Mouse (Mus musculus) hindbrain, embryonic 14.5 days (tissue): ENCODE data around the gene Rex1bd. TPM values are rescaled to one million over a fixed set of nuclear protein-coding genes. Genes with fewer than 3 reads are reported as not detected.

Source experiments
- ATAC-seq: fragments of 200-750 bp; cut with Nextera tagmentation; 2 replicates; pipeline ENCODE4 v1.8.0; 2017; ENCODE audit warnings: moderate number of reproducible peaks, mild to moderate bottlenecking, moderate TSS enrichment, moderate library complexity; ENCODE audit not compliant: low FRiP score
- DNase-seq: peaks from one replicate; pipeline ENCODE4 v3.0.0-alpha.2; 2015; ENCODE audit warnings: low spot score
- H3K27ac ChIP-seq: fragments of 300-500 bp; sonication (generic); 2 replicates; pipeline ENCODE4 v1.5.1; 2014; ENCODE audit warnings: mild to moderate bottlenecking, moderate library complexity
- H3K27me3 ChIP-seq: fragments of 300-500 bp; sonication (generic); 2 replicates; pipeline ENCODE4 v1.6.1; 2014; ENCODE audit warnings: mild to moderate bottlenecking, low read length, mixed read lengths; ENCODE audit not compliant: control insufficient read depth, insufficient read depth
- H3K36me3 ChIP-seq: fragments of 300-500 bp; sonication (generic); replicated peaks from 2 replicates; pipeline ENCODE4 v1.6.1; 2014; ENCODE audit not compliant: control insufficient read depth, insufficient read depth
- H3K4me1 ChIP-seq: fragments of 300-500 bp; sonication (generic); replicated peaks from 2 replicates; pipeline ENCODE4 v1.6.1; 2014; ENCODE audit warnings: antibody characterized with exemption, low read length, mixed read lengths; ENCODE audit not compliant: control insufficient read depth, insufficient read depth
- H3K4me2 ChIP-seq: fragments of 300-500 bp; sonication (generic); replicated peaks from 2 replicates; pipeline ENCODE4 v1.6.1; 2014; ENCODE audit warnings: mild to moderate bottlenecking, moderate library complexity
- H3K4me3 ChIP-seq: fragments of 300-500 bp; sonication (generic); replicated peaks from 2 replicates; pipeline ENCODE4 v1.5.1; 2014; ENCODE audit warnings: mild to moderate bottlenecking, low read length
- H3K9ac ChIP-seq: fragments of 300-500 bp; sonication (generic); 2 replicates; pipeline ENCODE4 v1.6.1; 2014
- H3K9me3 ChIP-seq: fragments of 300-500 bp; sonication (generic); 2 replicates; pipeline ENCODE4 v1.6.1; 2016; ENCODE audit warnings: low read length; ENCODE audit not compliant: control insufficient read depth
- WGBS: fragments of 180-500 bp; shearing (Covaris S2); extraction: QIAGEN DNeasy Blood & Tissue Kit; methylation state at CpG from one replicate; pipeline ENCODE4 v1.1.7; 2014; 5-methylcytosine and 5-hydroxymethylcytosine counted together
- polyA plus RNA-seq: library from polyadenylated mRNA; unstranded; fragments of >200 nt; fragmentation: Nextera tagmentation; extraction: Ambion mirVana; gene quantifications from 2 replicates; pipeline ENCODE4 v1.2.1, GENCODE M21; 2014

The Rex1bd gene
- polyA plus RNA-seq, 1 experiment from 2014 or later, result 166 TPM

GRCm38 (mm10) chr8:70534281-70534680 lies 27.7 kb upstream of the Rex1bd start:
- WGBS, result 95% methylated on average over 12 of the region's 12 CpGs
- Histone ChIP-seq H3K9me3 (no peaks in the 10 kb centered on the region), H3K36me3 (peaks cover 72% of the 10 kb centered on the region), H3K4me3 (no peak overlapping the region), H3K4me1 (peaks cover 5% of the 10 kb centered on the region; the same call in 1 of the 2 replicates), H3K27me3 (no peaks in the 10 kb centered on the region), H3K9ac (no peak overlapping the region), H3K27ac (no peak overlapping the region), H3K4me2 (no peak overlapping the region)
- DNase-seq (no peak), ATAC-seq (no peak)

- ATAC-seq (no peak), DNase-seq (no peak)
- Histone ChIP-seq H3K4me2 (no peak overlapping the region), H3K36me3 (peaks cover 54% of the 10 kb centered on the region), H3K9ac (no peak overlapping the region), H3K4me3 (no peak overlapping the region), H3K9me3 (no peaks in the 10 kb centered on the region), H3K27me3 (no peaks in the 10 kb centered on the region), H3K4me1 (peaks cover 22% of the 10 kb centered on the region), H3K27ac (no peak overlapping the region)
- WGBS, result 89% methylated on average over 2 of the region's 2 CpGs
Observed at GRCm38 (mm10) chr8:70530314-70530713, 23.8 kb upstream of the Rex1bd start.

GRCm38 (mm10) chr8:70529741-70530161 lies 23.2 kb upstream of the Rex1bd start:
- Histone ChIP-seq H3K4me1 (peaks cover 22% of the 10 kb centered on the region), H3K4me3 (no peak overlapping the region), H3K9ac (no peak overlapping the region), H3K9me3 (no peaks in the 10 kb centered on the region), H3K27ac (no peak overlapping the region), H3K27me3 (no peaks in the 10 kb centered on the region), H3K4me2 (no peak overlapping the region), H3K36me3 (peaks cover 49% of the 10 kb centered on the region)
- ATAC-seq (no peak), DNase-seq (no peak)
- WGBS, result 97% methylated on average over 3 of the region's 3 CpGs

GRCm38 (mm10) chr8:70529299-70529698 lies 22.7 kb upstream of the Rex1bd start:
- 87% methylated on average over 5 of the region's 5 CpGs for WGBS
- H3K9ac ChIP-seq, result no peak overlapping the region
- ATAC-seq, result no peak

GRCm38 (mm10) chr8:70528182-70528797 lies 21.7 kb upstream of the Rex1bd start:
- no peak for DNase-seq
- peak overlapping the region; percentile 88 for H3K4me3 ChIP-seq
- ATAC-seq, result no peak
- H3K9me3 ChIP-seq, result no peaks in the 10 kb centered on the region
- peaks cover 35% of the 10 kb centered on the region for H3K36me3 ChIP-seq
- WGBS, result 37% methylated on average over 13 of the region's 13 CpGs
- peak overlapping the region; percentile 96 for H3K9ac ChIP-seq
- H3K27me3 ChIP-seq, result no peaks in the 10 kb centered on the region
- H3K27ac ChIP-seq, result peak overlapping the region; percentile 89
- H3K4me1 ChIP-seq, result peaks cover 27% of the 10 kb centered on the region
- H3K4me2 ChIP-seq, result peak overlapping the region; percentile 70

More at GRCm38 (mm10) chr8:70529299-70529698, 22.7 kb upstream of the Rex1bd start:
- Histone ChIP-seq H3K27me3 (no peaks in the 10 kb centered on the region), H3K9me3 (no peaks in the 10 kb centered on the region), H3K4me1 (peaks cover 22% of the 10 kb centered on the region), H3K4me2 (no peak overlapping the region), H3K4me3 (no peak overlapping the region), H3K36me3 (peaks cover 45% of the 10 kb centered on the region), H3K27ac (no peak overlapping the region)
- no peak for DNase-seq

- under 1% methylated on average over 56 of the region's 61 CpGs for whole genome bisulfite sequencing
- ATAC-seq, result peak; percentile 94
Observed at GRCm38 (mm10) chr8:70527512-70528181, 21.1 kb upstream of the Rex1bd start, which contains the start of the genes Fkbp8 and Kxd1. TSS of gene Fkbp8 (plus strand) at chr8:70527724. TSS of gene Kxd1 (minus strand) at chr8:70527956.

GRCm38 (mm10) chr8:70527111-70527511 lies 20.6 kb upstream of the Rex1bd start:
- peaks cover 32% of the 10 kb centered on the region for H3K4me1 ChIP-seq
- peak overlapping the region; percentile 96 for H3K9ac ChIP-seq
- peak overlapping the region; percentile 89 for H3K27ac ChIP-seq
- peak overlapping the region; percentile 88 for H3K4me3 ChIP-seq
- 1% methylated on average over 8 of the region's 8 CpGs for WGBS
- peak overlapping the region; percentile 70 for H3K4me2 ChIP-seq
- ATAC-seq (no peak), DNase-seq (no peak)
- H3K36me3 ChIP-seq, result peaks cover 23% of the 10 kb centered on the region
- no peaks in the 10 kb centered on the region for H3K9me3 ChIP-seq
- H3K27me3 ChIP-seq, result no peaks in the 10 kb centered on the region

More at GRCm38 (mm10) chr8:70527512-70528181, 21.1 kb upstream of the Rex1bd start, which contains the start of the genes Fkbp8 and Kxd1:
- no peaks in the 10 kb centered on the region for H3K27me3 ChIP-seq
- H3K36me3 ChIP-seq, result peaks cover 28% of the 10 kb centered on the region
- peak within 1 kb of the TSS; percentile 88 for H3K4me3 ChIP-seq
- peak; percentile 97 for DNase-seq
- peak within 1 kb of the TSS; percentile 89 for H3K27ac ChIP-seq
- H3K4me2 ChIP-seq, result peak within 1 kb of the TSS; percentile 70
- peaks cover 28% of the 10 kb centered on the region for H3K4me1 ChIP-seq
- H3K9ac ChIP-seq, result peak within 1 kb of the TSS; percentile 96
- H3K9me3 ChIP-seq, result no peaks in the 10 kb centered on the region

- Histone ChIP-seq H3K27me3 (no peaks in the 10 kb centered on the region), H3K9ac (peak overlapping the region; percentile 69), H3K27ac (peak overlapping the region; percentile 92), H3K36me3 (0 out of 2 replicates have a peak, but pooled peaks cover 15% of the 10 kb centered on the region), H3K4me2 (peak overlapping the region; percentile 71), H3K4me3 (peak overlapping the region; percentile 71), H3K9me3 (no peaks in the 10 kb centered on the region), H3K4me1 (peaks cover 22% of the 10 kb centered on the region)
- ATAC-seq, result peak; percentile 87
- under 1% methylated on average over 51 of the region's 51 CpGs for WGBS
- peak; percentile 98 for DNase-seq
Observed at GRCm38 (mm10) chr8:70522592-70523403, 16.2 kb upstream of the Rex1bd start.

- DNase-seq, result no peak
- Histone ChIP-seq H3K9ac (no peak overlapping the region), H3K36me3 (peaks cover 26% of the 10 kb centered on the region), H3K4me3 (no peak overlapping the region), H3K4me1 (peaks cover 11% of the 10 kb centered on the region; the same call in 1 of the 2 replicates), H3K27me3 (no peaks in the 10 kb centered on the region), H3K27ac (no peak overlapping the region), H3K9me3 (no peaks in the 10 kb centered on the region), H3K4me2 (no peak overlapping the region)
- 83% methylated on average over 2 of the region's 2 CpGs for WGBS
- no peak for ATAC-seq
Observed at GRCm38 (mm10) chr8:70519606-70520005, 13.1 kb upstream of the Rex1bd start.
